Mouse (Mus musculus) heart, postnatal 0 days (tissue): ENCODE results near the gene Rpa2. TPM values are rescaled to one million over a fixed set of nuclear protein-coding genes. Genes with fewer than 3 reads are reported as not detected.

Source experiments
- ATAC-seq: fragments of 200-750 bp; cut with Nextera tagmentation; 2 replicates; pipeline ENCODE4 v1.8.0; 2017; ENCODE audit warnings: low read depth, moderate number of reproducible peaks, moderate library complexity; ENCODE audit not compliant: insufficient read depth
- DNase-seq: peaks from one replicate; pipeline ENCODE4 v3.0.0-alpha.2; 2016; ENCODE audit warnings: low spot score
- H3K27ac ChIP-seq: fragments of 300-500 bp; sonication (generic); 2 replicates; pipeline ENCODE4 v1.5.1; 2014; ENCODE audit warnings: low read depth, mild to moderate bottlenecking
- H3K27me3 ChIP-seq: fragments of 300-500 bp; sonication (generic); 2 replicates; pipeline ENCODE4 v1.6.1; 2014; ENCODE audit warnings: low read length, mixed read lengths; ENCODE audit not compliant: control insufficient read depth, insufficient read depth
- H3K36me3 ChIP-seq: fragments of 300-500 bp; sonication (generic); replicated peaks from 2 replicates; pipeline ENCODE4 v1.6.1; 2014; ENCODE audit warnings: low read length, mixed read lengths; ENCODE audit not compliant: control insufficient read depth, insufficient read depth
- H3K4me1 ChIP-seq: fragments of 300-500 bp; sonication (generic); 2 replicates; pipeline ENCODE4 v1.6.1; 2014; ENCODE audit warnings: antibody characterized with exemption; ENCODE audit not compliant: control insufficient read depth, insufficient read depth
- H3K4me2 ChIP-seq: fragments of 300-500 bp; sonication (generic); 2 replicates; pipeline ENCODE4 v1.6.1; 2014; ENCODE audit warnings: low read depth, mild to moderate bottlenecking, low read length, moderate library complexity
- H3K4me3 ChIP-seq: fragments of 300-500 bp; sonication (generic); 2 replicates; pipeline ENCODE4 v1.5.1; 2014; ENCODE audit warnings: low read depth, low read length
- H3K9ac ChIP-seq: fragments of 300-500 bp; sonication (generic); replicated peaks from 2 replicates; pipeline ENCODE4 v1.6.1; 2014; ENCODE audit warnings: low read depth, low read length, mixed read lengths
- H3K9me3 ChIP-seq: fragments of 300-500 bp; sonication (generic); replicated peaks from 2 replicates; pipeline ENCODE4 v1.6.1; 2016; ENCODE audit warnings: low read length; ENCODE audit not compliant: control insufficient read depth
- CTCF ChIP-seq: IDR thresholded peaks from 2 replicates; pipeline ENCODE4 v1.5.1; 2016; ENCODE audit warnings: antibody characterized with exemption, control low read depth, low read depth
- EP300 ChIP-seq: IDR thresholded peaks from 2 replicates; pipeline ENCODE4 v1.6.1; 2016; ENCODE audit warnings: antibody characterized with exemption, low read depth
- WGBS: fragments of 180-500 bp; shearing (Covaris S2); extraction: QIAGEN DNeasy Blood & Tissue Kit; methylation state at CpG from one replicate; pipeline ENCODE4 v1.1.7; 2014; 5-methylcytosine and 5-hydroxymethylcytosine counted together
- polyA plus RNA-seq: library from polyadenylated mRNA; unstranded; fragments of >200 nt; fragmentation: Nextera tagmentation; extraction: Ambion mirVana; gene quantifications from 2 replicates; pipeline ENCODE4 v1.2.1, GENCODE M21; 2015
- total RNA-seq: library from RNA; depleted of rRNA; stranded (reverse); fragments of >200 nt; gene quantifications from 2 replicates; pipeline ENCODE4 v1.2.3, GENCODE M21; 2014; ENCODE audit warnings: low replicate concordance

Rpa2 gene
- total and polyA plus RNA-seq, 2 experiments from 2014 or later = 26.1 to 32.0 TPM

GRCm38 (mm10) chr4:132743992-132744911 is 23.9 kb upstream of the Rpa2 start:
- H3K4me1 ChIP-seq = peaks cover 10% of the 10 kb centered on the region
- H3K27ac ChIP-seq = peak overlapping the region; percentile 40; the same call in 1 of the 2 replicates
- TF ChIP-seq EP300 = no peak
- TF ChIP-seq CTCF = no peak
- H3K36me3 ChIP-seq = no peaks in the 10 kb centered on the region
- H3K9me3 ChIP-seq = no peaks in the 10 kb centered on the region
- peak; percentile 44 for DNase-seq
- no peaks in the 10 kb centered on the region for H3K27me3 ChIP-seq
- H3K4me3 ChIP-seq = no peak overlapping the region
- ATAC-seq = peak; percentile 42; the same call in 1 of the 2 replicates
- 40% methylated on average over 11 of the region's 11 CpGs for WGBS
- no peak overlapping the region for H3K4me2 ChIP-seq
- H3K9ac ChIP-seq = no peak overlapping the region

DNA sequence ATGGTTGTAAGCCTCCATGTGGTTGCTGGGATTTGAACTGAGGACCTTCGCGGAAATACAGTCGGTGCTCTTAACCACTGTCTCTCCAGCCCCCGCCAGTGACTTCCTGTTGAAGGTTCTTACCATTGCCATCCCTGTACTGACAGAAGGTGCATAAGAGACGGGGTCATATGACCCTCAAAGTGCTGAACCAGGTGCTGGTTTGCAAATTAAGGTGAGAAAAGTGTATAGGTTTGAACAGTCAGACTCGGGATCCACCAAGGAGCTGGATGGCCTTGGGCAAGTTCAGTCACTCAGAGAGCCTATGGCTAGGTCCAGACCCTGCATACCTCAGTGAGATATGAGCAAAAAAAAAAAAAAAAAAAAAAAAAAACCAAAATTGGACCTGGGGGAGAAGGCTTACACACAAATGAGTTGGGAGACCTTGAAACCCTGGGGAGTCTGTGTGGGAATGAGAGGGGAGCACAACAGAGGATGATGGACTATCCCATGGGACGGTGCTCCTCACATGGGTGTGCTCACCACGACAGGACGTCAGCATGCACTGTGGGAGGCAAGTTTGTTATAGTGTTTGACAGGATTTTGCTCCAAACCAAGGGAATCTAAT is 21.1 kb upstream of the Rpa2 start:
- WGBS = 78% methylated on average over 9 of the region's 9 CpGs
- DNase-seq = no peak
- Histone ChIP-seq H3K4me3 (no peak overlapping the region), H3K9me3 (no peaks in the 10 kb centered on the region), H3K4me1 (peaks cover 10% of the 10 kb centered on the region), H3K9ac (no peak overlapping the region; the same call in 1 of the 2 replicates), H3K27me3 (no peaks in the 10 kb centered on the region), H3K4me2 (peak overlapping the region; percentile 20; the same call in 1 of the 2 replicates), H3K27ac (peak overlapping the region; percentile 87), H3K36me3 (no peaks in the 10 kb centered on the region)
- ATAC-seq = no peak
- TF ChIP-seq CTCF (no peak), EP300 (no peak)

DNA sequence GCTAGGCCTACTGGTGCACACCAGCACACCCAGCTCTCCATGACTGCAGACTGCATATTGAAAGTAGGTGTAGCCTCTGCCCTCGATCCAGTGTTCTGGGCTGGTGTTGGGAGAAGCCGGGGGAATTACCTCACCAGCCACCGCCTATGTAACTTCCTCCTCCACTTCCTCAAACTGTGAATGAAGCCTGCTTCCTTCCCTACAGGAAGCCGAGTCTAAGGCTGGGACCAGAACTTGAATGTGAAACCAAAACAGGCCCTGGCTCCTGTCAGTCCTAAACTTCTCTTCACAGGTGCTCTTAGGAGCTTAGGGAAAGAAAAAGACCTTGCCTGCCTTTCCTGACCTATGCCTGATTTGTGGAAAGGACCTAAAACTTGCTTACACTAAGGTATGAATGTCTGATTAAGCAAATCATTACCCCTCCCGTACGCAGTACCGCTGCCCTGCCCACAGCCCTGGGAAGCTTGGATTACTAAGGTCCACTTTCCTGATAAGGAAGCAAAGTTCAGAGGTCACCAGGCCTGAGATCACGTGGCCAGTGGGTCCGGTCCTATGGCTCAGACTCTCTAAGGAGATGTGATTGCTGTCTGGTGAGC is 20.4 kb upstream of the Rpa2 start:
- Histone ChIP-seq H3K27ac (peak overlapping the region; percentile 87), H3K4me3 (0 out of 2 replicates have a peak overlapping the region, but pooled peaks have one; percentile 3), H3K4me1 (peaks cover 10% of the 10 kb centered on the region), H3K27me3 (no peaks in the 10 kb centered on the region), H3K36me3 (no peaks in the 10 kb centered on the region), H3K4me2 (peak overlapping the region; percentile 20), H3K9me3 (no peaks in the 10 kb centered on the region), H3K9ac (no peak overlapping the region; the same call in 1 of the 2 replicates)
- ATAC-seq (peak; percentile 76), DNase-seq (no peak)
- TF ChIP-seq CTCF (no peak), EP300 (peak; percentile 40; the same call in 1 of the 2 replicates)
- 46% methylated on average over 9 of the region's 9 CpGs for WGBS

- H3K36me3 ChIP-seq = no peaks in the 10 kb centered on the region
- no peak overlapping the region for H3K4me2 ChIP-seq
- no peaks in the 10 kb centered on the region for H3K27me3 ChIP-seq
- WGBS = 95% methylated on average over 4 of the region's 4 CpGs
- H3K27ac ChIP-seq = no peak overlapping the region
- no peak for TF ChIP-seq CTCF
- no peak for TF ChIP-seq EP300
- no peak for ATAC-seq
- no peak for DNase-seq
- no peak overlapping the region for H3K4me3 ChIP-seq
- no peaks in the 10 kb centered on the region for H3K9me3 ChIP-seq
- H3K4me1 ChIP-seq = peaks cover 8% of the 10 kb centered on the region
- H3K9ac ChIP-seq = no peak overlapping the region
These were observed 19.4 kb upstream of the Rpa2 start for GRCm38 (mm10) chr4:132748778-132749177.

- no peaks in the 10 kb centered on the region for H3K9me3 ChIP-seq
- no peak for TF ChIP-seq EP300
- no peak for TF ChIP-seq CTCF
- H3K27me3 ChIP-seq = no peaks in the 10 kb centered on the region
- H3K27ac ChIP-seq = no peak overlapping the region
- H3K36me3 ChIP-seq = no peaks in the 10 kb centered on the region
- no peak overlapping the region for H3K4me2 ChIP-seq
- ATAC-seq (no peak), DNase-seq (no peak)
- H3K4me3 ChIP-seq = no peak overlapping the region
- WGBS = 78% methylated on average over 6 of the region's 6 CpGs
- peaks cover 2% of the 10 kb centered on the region; the same call in 1 of the 2 replicates for H3K4me1 ChIP-seq
- H3K9ac ChIP-seq = no peak overlapping the region
These were observed 18.7 kb upstream of the Rpa2 start for GRCm38 (mm10) chr4:132749258-132749982.
